Mouse (Mus musculus) cerebellum, postnatal 4 days (tissue): Measurements from ENCODE around the gene Rtn4ip1.

ENCODE experiments used
- DNase-seq, 2 experiments: peaks; one replicate each; pipeline ENCODE4 v3.0.0; 2022; ENCODE audit warnings: low spot score in 2 of 2, mixed read lengths in 1 of 2

The Rtn4ip1 gene

GRCm38 (mm10) chr10:44002004-44002940, 100.7 kb downstream of the Rtn4ip1 start:
- DNase-seq, result no peak

DNA sequence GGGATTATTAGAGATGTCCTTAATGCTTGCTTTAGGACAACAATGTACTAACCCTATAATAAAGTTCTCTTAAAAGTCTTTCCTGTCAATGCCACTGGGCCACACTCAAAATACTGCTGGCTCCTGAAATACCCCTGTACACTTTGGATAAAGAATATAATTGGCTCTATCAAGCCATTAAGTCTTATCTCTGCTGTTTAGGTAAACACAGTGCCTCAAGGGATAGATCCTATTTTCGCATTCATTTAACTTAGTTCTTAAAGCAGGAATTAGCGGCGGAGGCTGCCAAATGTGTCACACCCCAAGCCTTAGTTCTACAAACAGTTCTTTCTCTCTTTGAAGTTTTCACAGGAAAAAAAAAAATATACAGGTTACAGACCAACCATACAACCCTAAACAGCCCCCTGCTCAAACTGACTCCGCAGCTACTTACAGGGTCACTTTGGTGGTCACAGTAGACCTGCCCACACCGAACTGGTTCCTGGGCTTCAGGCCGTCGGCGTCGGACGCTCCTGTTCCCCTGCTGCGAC, 101.5 kb downstream of the Rtn4ip1 start:
- no peak for DNase-seq

DNA sequence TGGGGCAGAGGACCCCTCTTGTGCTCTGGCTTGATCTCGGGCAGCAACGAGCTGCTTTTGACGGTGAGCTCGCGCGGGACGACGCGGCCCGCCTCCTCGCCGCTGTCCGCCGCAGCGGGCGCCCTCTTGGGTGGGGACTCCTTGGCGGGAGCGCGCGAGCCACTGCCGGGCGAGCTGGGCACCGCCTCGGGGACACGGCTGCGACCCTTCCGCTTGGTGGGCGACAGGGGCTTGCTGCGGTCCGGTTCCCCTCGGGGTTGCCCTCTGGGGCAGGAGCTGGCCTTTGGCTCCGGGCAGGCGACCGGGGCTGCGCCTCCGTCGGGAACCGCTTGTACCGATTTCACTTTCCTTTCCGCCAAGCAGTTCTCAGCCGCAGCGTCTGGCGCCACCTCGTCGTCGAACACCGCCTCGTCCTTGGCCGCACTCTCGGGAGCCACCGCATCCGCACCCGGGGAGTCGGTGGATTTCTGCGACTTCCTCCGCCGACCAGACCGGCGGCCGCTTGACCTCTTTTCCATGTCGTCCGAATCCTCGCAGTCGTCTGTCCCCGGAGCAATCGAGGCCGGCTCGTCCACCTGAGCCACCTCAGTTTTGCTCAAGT, 102.0 kb downstream of the Rtn4ip1 start:
- DNase-seq, result peak in 1 of 2 experiments; percentile 23

DNA sequence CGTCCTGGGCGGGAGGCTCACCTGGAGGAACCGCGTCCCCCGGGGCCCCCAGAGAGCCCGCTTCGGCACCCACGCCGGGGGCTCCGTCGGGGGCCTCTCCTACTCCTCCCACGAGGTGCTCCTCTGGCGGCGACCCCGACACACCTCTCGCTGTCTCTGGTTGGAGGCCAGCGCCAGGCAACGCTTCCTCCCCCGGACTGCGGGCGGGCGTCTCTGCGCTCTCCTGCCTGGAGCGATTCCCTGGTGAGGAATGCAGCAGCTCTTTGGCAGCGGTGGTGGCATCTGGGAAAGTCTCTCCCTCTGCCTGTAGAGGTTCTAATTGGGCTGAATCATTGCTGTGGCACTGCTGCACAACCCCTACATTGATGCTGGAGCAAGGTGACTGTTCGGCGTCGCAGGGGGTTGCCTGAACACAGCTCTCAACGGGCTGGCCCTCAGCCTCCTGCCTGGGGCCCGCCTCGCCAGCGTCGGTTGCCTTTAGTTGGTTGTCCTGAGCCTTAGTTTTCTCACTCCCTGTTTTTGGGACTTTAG, 102.7 kb downstream of the Rtn4ip1 start:
- no peak for DNase-seq

- DNase-seq, result peak in 1 of 2 experiments; percentile 13
These were observed 104.4 kb downstream of the Rtn4ip1 start for GRCm38 (mm10) chr10:44005677-44006641.
